Mouse (Mus musculus) Patski (cell line): Measurements from ENCODE around the gene Uba2. TPM values are rescaled to one million over a fixed set of nuclear protein-coding genes. Genes with fewer than 3 reads are reported as not detected.
A peak's percentile ranks its signal among the peaks of the same experiment; 100 is the strongest.
"Not testable (repeated sequence)": the region's sequence is repeated elsewhere in the genome, so short reads cannot be mapped to it uniquely, and the experiment has no call there.

Experiments
- ATAC-seq: fragments of 100-300 bp; one replicate; pipeline ENCODE4 v1.8.0; 2021
- CTCF ChIA-PET: fragments of 350-600 bp; sonication (Branson Sonifier 250); formaldehyde crosslinking; loops from one replicate; lab custom pipeline; 2022; ENCODE audit warnings: inconsistent platforms; lab: Charles Lee
- POLR2A ChIA-PET: fragments of 350-600 bp; sonication (Branson Sonifier 250); formaldehyde crosslinking; loops from one replicate; lab custom pipeline; 2022; ENCODE audit warnings: antibody characterized with exemption, inconsistent platforms; lab: Charles Lee
- DNase-seq: peaks from one replicate; pipeline ENCODE4 v3.0.0-alpha.2; 2011; ENCODE audit warnings: low read depth, low spot score
- H3K27me3 ChIP-seq: fragments of 371-371 bp; one replicate; pipeline ENCODE4 v1.5.1; 2021
- CTCF ChIP-seq: fragments of 100-300 bp; IDR thresholded peaks from one replicate; pipeline ENCODE4 v1.5.1; 2021
- in situ Hi-C: fragments of 300-500 bp; cut with MboI; formaldehyde crosslinking; loops from 3 replicates; pipeline ENCODE4 v1.11.1; 2018; ENCODE audit warnings: low pct_unique_long_range_greater_than_20kb, mixed read lengths
- polyA plus RNA-seq: library from polyadenylated mRNA; unstranded; gene quantifications from one replicate; pipeline ENCODE4 v1.2.3, GENCODE M21; 2021

Uba2 gene
- polyA plus RNA-seq = 118 TPM

DNA sequence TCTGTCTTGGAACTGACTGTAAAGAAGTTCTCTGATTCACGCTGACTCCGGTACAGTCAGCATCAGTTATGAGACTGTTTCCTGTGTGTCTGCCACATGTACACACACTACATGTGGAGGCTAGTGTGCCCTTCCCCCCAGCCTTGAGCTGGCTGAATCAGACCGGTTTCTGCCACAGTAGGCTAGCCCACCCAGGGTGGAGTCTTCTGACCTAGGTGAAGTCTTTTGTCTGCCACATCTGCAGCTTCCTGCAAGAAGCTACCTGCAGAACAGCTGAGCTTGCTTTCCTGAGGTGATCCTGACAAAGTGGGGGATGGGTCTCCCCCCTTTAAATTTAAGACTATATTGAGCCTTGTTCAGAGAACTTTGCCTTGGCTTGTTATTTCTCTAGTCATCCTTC lies at the start of gene Uba2:
Uba2 (minus strand) TSS at position 146 of the 400 bp plus-strand sequence.
- no peak for ATAC-seq
- in situ Hi-C loops = no loop called here
- POLR2A ChIA-PET = no interaction called here
- CTCF ChIA-PET = no interaction called here
- DNase-seq = no peak
- peaks cover 12% of the 10 kb centered on the region for H3K27me3 ChIP-seq
- no peak for TF ChIP-seq CTCF

DNA sequence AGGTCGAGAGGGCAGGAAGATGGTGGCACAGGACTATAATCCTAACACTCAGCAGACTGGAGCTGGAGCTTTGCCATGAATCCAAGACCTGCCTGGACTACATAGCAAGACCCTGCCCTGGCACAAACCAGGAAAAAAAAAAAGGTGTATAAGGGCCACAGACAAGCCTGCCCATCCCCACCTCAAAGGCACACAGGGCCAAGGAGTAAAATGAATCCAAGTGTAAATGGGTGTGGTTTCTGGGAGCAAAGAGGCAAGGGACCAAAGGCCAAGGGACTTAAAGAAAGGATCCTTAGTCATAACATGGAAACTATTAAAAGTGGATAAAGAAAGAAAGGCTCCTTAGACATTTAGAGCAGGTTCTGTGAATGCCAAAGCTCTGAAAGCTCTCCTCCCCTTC lies 49.1 kb upstream of the Uba2 start:
- no peak for DNase-seq
- ATAC-seq = no peak
- POLR2A ChIA-PET = no interaction called here
- no peaks in the 10 kb centered on the region for H3K27me3 ChIP-seq
- CTCF ChIA-PET = interaction anchor here (1.1 kb wide), 1 partner anchor 11 kb away, joined by 3 read pairs; no protein-coding TSS in a partner anchor
- in situ Hi-C loops = no loop called here
- TF ChIP-seq CTCF = no peak

DNA sequence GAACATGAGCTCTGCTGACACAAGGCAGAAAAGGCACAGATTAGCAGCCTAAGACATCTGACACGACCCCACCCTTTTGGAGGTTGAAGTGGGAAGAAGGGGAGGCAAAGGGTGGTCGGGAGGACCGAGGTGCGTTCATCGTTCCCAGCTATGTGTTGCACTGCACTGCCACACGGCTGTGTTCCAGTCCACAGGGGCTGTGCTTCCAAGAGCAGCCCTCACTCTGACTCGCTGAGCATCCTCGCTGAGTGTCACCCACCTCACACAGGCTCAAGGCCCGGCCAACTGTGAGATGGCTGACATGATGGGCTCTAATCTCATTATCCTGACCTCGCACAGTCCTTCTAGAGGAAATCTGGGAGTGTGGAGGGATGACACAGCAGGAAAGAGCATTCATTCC lies 47.1 kb upstream of the Uba2 start:
- DNase-seq (no peak), ATAC-seq (no peak)
- ChIA-PET POLR2A (interaction anchor here (0.6 kb wide), 1 partner anchor 13 kb away, joined by 3 read pairs; no protein-coding TSS in a partner anchor), CTCF (interaction anchor here (1.4 to 1.6 kb wide), 2 partner anchors 14 to 24 kb away, joined by 3 read pairs; partner anchors contain the start of gene Gpi1)
- TF ChIP-seq CTCF = no peak
- H3K27me3 ChIP-seq = no peaks in the 10 kb centered on the region
- in situ Hi-C loops = no loop called here

DNA sequence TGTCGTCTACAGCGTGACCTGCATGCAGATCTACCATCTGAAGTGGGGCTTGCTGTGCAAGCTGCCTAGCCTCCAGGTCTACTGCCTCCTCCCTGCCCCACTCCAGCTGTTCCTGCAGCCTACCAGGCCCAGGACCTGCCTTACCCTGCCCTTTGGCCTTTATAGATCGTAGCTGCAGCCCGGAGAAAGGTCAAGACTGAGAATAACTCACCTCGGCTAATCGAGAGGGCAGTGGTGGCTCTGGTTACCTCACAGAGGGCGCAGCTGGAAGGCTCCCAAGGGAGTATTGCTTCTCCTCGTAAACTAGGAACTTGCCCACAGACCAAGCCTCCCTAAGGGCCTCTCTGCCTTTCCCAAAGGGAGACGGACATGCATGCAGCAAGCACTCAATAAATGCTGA lies 46.1 kb upstream of the Uba2 start:
- no peaks in the 10 kb centered on the region for H3K27me3 ChIP-seq
- ATAC-seq = no peak
- in situ Hi-C loops = no loop called here
- no peak for DNase-seq
- POLR2A ChIA-PET = no interaction called here
- TF ChIP-seq CTCF = no peak
- CTCF ChIA-PET = interaction anchor here (1.4 kb wide), 1 partner anchor 15 kb away, joined by 3 read pairs; the partner anchor contains the start of gene Gpi1

DNA sequence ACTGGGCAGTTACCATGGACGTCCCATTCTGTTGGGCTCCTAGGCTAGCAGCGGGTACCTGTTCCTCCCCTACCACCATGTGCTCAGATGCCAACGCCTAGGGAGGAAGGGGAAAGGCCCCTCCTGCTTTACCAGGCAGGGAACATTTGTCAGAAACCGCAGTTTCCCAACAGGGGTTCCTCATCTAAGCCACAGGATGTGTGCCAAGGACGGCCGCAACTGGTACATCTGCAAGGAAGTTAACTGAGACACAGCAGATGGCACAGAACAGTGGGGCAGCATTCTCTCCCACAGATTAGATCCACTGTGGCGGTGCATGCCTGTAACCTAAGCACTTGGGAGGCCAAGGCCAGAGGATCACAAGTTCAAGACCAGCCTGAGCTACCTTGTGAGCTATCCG lies 45.2 kb upstream of the Uba2 start:
- ATAC-seq (no peak), DNase-seq (no peak)
- ChIA-PET POLR2A (no interaction called here), CTCF (no interaction called here)
- in situ Hi-C loops = no loop called here
- no peaks in the 10 kb centered on the region for H3K27me3 ChIP-seq
- TF ChIP-seq CTCF = no peak

DNA sequence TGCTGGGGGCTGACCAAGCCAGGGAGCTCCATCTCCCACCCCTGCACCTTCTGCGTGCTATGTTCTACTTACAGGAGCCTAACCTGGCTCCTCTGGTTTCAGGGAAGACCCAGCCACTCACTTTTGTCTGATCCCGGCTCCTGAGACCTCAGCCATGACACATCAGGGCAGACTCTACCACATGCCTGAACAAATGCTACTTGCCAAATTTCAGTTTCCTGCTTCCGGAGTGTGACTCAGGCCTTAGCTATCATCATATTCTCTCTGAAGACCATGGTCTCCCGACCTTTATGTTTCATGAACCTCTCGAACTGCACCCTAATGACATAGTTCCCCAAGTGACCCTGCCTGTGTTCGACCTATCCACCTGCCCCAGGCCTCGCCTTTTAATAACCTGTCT lies 43.9 kb upstream of the Uba2 start:
- ATAC-seq (no peak), DNase-seq (no peak)
- in situ Hi-C loops = no loop called here
- ChIA-PET POLR2A (interaction anchor here (1.0 to 1.8 kb wide), 3 partner anchors 9 to 16 kb away, joined by 3 to 4 read pairs (median 3); no protein-coding TSS in a partner anchor), CTCF (no interaction called here)
- no peak for TF ChIP-seq CTCF
- no peaks in the 10 kb centered on the region for H3K27me3 ChIP-seq

DNA sequence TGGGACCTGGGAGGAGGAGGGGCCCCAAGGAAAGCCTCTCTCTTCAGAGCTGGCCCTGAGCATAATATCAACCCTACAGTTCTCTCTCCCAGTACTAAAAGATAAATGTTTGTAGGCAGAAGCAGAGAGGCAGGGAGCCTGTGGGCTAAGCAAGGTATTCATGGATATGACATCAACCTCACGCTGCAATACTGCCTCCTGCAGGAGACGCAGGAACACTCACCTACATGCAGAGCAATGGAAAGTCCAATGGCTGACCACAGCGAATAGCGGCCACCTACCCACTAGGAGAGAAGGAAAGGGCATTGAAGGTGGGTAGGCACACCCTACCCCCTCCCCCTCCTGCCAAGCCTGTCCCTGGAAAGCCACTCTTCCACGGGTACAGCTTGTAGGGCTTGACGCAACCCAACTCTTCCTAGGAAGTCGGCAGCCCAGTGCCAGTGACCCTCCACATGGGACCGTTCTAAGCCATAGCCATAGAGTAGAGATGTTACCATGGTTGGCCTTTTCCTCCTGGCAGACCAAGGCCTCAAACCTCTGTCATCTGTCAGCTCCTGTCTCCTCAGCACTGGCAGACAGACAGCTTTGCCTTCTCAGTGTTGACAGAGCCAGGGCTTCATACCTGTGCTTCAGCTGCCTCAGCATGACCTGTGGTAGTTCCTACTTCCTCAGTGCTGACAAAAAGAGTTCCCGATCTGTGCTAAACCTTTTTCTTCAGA lies 38.8 kb upstream of the Uba2 start:
- CTCF ChIA-PET = interaction anchor here (1.2 kb wide), 1 partner anchor 11 kb away, joined by 3 read pairs; no protein-coding TSS in a partner anchor
- POLR2A ChIA-PET = no interaction called here
- in situ Hi-C loops = no loop called here
- ATAC-seq = peak; percentile 28
- no peak for DNase-seq
- no peaks in the 10 kb centered on the region for H3K27me3 ChIP-seq
- no peak for TF ChIP-seq CTCF

DNA sequence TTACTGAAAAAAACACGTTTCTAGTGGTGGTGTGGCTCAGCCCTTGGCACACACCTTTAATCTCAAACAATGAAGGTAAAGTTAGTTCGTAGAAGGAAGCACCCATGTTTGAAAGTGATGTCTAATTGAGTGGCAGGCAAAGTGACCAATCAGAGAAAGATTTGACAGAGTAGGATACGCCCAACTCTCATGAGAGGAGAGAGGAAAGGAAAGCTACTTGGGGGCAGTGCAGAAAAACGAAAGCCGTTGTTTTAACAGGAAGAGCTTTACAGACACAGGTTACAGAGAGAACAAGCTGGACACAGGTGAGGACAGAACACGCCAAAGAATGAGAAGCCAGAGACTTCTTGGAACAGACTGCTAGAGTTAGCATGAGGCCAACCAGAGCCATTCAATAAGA lies 36.9 kb upstream of the Uba2 start:
- CTCF ChIA-PET = no interaction called here
- POLR2A ChIA-PET = interaction anchor here (0.6 kb wide), 1 partner anchor 13 kb away, joined by 5 read pairs; no protein-coding TSS in a partner anchor

DNA sequence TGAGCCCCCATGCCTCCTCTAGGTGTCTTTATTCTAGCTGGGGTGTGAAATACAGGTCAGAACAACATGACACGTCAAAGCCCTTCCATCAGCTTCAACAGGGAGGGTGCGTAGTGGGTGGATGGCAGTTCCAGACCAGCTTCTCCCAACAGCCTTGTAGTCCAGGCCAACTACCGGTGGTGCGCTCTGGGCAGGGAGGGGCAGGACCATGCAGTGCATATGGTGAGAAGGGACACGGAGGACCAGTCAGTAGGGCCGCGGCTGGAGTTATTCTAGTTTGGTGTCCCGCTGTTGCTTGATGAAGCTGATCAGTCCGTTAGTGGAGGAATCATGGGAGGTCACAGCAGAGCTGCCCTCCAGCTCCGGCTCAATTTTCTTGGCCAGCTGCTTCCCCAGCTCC lies 32.7 kb upstream of the Uba2 start:
- not testable (repeated sequence) for ATAC-seq

More for the DNA sequence above, 36.9 kb upstream of the Uba2 start:
- ATAC-seq = no peak
- TF ChIP-seq CTCF = no peak
- DNase-seq = no peak
- no peaks in the 10 kb centered on the region for H3K27me3 ChIP-seq
- in situ Hi-C loops = no loop called here

DNA sequence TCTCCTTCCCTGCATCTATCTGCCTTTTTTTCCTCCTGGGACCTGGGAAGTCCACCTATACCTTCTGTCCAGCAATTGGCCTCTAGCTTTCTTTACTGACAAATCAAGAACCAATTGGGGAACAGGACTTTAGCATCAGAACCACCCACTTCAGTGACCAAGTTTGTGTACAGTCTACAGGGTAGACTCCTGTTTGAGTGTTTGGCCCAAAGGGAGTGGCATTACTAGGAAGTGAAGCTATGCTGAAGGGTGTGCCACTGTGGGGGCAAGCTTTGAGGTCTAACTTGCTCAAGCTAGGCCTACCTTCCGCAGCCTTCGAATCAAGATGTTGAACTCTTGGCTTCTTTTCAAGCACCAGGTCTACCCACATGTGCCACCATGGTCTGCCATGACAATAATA lies 31.4 kb upstream of the Uba2 start:
- ChIA-PET CTCF (no interaction called here), POLR2A (no interaction called here)

More for the DNA sequence above, 32.7 kb upstream of the Uba2 start:
- POLR2A ChIA-PET, H3K27me3 ChIP-seq, in situ Hi-C loops, CTCF ChIA-PET, DNase-seq: not testable (repeated sequence)

DNA sequence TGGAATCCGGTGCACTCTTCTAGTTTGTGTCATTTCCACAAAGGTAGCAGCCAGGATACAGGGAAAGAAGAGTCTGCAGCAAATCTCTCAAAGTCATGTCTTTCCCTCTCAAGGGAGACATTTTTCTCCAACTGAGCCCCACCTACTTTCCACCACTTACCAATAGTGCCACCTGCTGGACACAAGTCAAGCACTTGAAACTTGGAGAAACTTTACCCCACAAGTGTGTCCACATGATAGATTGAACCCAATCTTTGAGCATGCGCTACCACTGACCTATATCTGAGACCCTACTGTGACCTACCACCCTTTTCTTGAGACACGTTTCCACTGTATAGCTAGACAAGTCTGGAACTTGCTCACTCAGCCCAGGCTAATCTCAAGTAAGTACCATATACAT lies 28.9 kb upstream of the Uba2 start:
- ChIA-PET POLR2A (no interaction called here), CTCF (interaction anchor here (1.1 kb wide), 1 partner anchor 11 kb away, joined by 4 read pairs; no protein-coding TSS in a partner anchor)
- in situ Hi-C loops = loop anchor here (25.0 kb wide), 1 partner anchor 411 kb away; no protein-coding TSS in a partner anchor
- no peak for ATAC-seq
- H3K27me3 ChIP-seq = no peaks in the 10 kb centered on the region
- no peak for DNase-seq
- peak; percentile 64 for TF ChIP-seq CTCF

More for the DNA sequence above, 31.4 kb upstream of the Uba2 start:
- DNase-seq = no peak
- TF ChIP-seq CTCF = no peak
- no peaks in the 10 kb centered on the region for H3K27me3 ChIP-seq
- no peak for ATAC-seq
- in situ Hi-C loops = no loop called here
